Mouse (Mus musculus) heart, adult 11 months (tissue): ENCODE measurements at regions not wholly inside any gene's neighbourhood (a gene's known extent, or its start where the extent isn't known, plus 50 kb on each side); places are given as distances from the start of the nearest gene placed in this dataset.

Experiments used
- DNase-seq: peaks from one replicate; pipeline ENCODE4 v3.0.0; 2022

DNA sequence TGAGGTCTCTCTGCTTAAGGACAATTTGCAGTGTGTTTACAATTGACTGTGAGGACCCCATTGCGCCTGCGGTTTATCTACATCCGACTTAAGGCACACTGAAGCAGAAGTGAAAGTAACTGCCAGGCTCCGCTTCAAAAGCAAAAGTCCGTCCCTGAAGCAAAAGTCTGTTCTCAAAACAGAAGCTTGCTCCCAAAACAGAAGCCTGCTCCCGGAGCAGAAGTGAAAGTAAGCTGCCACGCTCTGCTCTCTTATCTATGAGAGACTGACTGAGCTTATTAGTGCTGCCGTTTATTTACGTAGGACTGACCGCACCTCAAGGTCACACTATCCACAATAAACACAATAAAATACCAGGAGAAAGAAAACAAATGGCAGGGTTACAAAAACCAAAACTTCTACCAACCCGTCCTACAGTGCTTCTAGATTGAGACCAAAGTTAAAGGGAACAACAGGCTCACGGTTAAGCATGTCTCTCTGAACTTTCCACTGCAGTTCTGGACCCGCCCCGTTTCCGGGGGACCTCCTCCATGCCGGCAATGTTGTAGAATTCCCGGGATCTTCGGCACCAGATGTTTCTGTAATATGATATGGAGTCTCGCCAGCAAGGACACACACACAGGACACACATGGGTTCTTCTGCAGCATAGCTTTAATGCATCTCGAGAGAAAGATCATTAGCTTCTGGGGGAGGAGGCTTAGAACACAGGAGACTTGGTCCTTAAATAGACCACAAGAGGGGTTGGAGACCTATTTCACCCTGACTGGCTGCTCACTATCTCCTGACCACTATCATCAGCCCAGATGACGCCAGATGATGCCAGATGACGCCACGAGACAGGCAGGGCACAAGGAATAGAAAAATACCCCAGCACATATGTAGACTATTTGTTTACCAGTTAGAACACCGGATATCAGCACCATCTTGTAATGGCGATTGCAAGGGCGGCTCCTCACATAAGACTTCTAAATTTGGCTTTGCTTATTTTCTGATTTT is 665.8 kb downstream of the Nebl start:
- DNase-seq: peak; percentile 92
